Mouse (Mus musculus) layer of hippocampus, postnatal 10 days (tissue): ENCODE results near the gene Gid4. TPM values are rescaled to one million over a fixed set of nuclear protein-coding genes. Genes with fewer than 3 reads are reported as not detected.

Experiments used
- total RNA-seq, 2 experiments: library from RNA; stranded (reverse); gene quantifications; 2 replicates each; pipeline ENCODE4 v1.2.3; 2021

Gid4 gene
- total RNA-seq, 2 experiments from 2014 or later = 38.0 to 39.3 TPM

Other genes starting within 250 kb of the Gid4 start
- gene Srebf1, start 194.6 kb upstream of the Gid4 start, total RNA-seq = 10 to 100 TPM; 46.8 to 52.8 TPM
- 100 to 1,000 TPM; 112 to 114 TPM for gene Tom1l2, start 64.2 kb upstream of the Gid4 start, total RNA-seq
- 1 to 10 TPM; 6.5 to 7.2 TPM for gene Drc3, start 63.8 kb upstream of the Gid4 start, total RNA-seq
- gene Atpaf2, start 1.3 kb downstream of the Gid4 start, total RNA-seq = 10 to 100 TPM; 28.3 to 31.8 TPM
- 10 to 100 TPM; 64.2 to 73.8 TPM for gene Drg2, start 37.4 kb downstream of the Gid4 start, total RNA-seq
- under 1 TPM; 0.13 to 0.18 TPM for gene Myo15, start 52.2 kb downstream of the Gid4 start, total RNA-seq
- gene Alkbh5, start 119.2 kb downstream of the Gid4 start, total RNA-seq = 10 to 100 TPM; 39.0 to 40.1 TPM